Mouse (Mus musculus): ENCODE results near the gene Nhlrc2. TPM values are rescaled to one million over a fixed set of nuclear protein-coding genes. Genes with fewer than 3 reads are reported as not detected.

Gene Nhlrc2
- total and polyA plus RNA-seq, 3 experiments: 22.4 to 37.6 (median 34.7) TPM

DNA sequence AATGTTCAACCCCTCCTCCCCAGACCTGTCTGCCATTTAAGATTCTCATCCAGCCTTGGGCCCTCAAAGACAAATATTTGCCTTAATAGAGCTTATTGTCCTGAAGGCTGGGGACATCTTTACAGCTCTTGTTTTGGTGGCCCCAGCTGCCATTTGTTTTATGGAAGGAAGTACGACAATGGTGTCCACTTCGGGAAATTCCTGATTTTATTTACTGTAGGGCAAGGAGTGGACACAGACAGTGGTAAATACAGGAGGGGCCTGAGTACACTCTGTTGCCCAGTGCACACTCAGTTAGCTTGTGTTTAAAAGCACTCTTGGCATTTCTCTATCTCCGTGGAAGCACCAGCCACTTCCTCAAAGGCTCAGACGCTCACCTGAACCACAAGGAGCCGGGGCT lies 66.1 kb downstream of the Nhlrc2 start:
- TF ChIP-seq CHD2 (IDR thresholded peaks at IDR 0.05; ENCODE audit: low read length) (no peak), ZMIZ1 (IDR thresholded peaks at IDR 0.05; ENCODE audit: low read depth, low read length) (no peak), ETS1 (IDR thresholded peaks at IDR 0.05; ENCODE audit: low read depth, low read length) (no peak), MEF2A (IDR thresholded peaks at IDR 0.05; ENCODE audit: extremely low read depth, insufficient replicate concordance, low read depth, low read length, poor library complexity, severe bottlenecking) (no peak), MAX (IDR thresholded peaks at IDR 0.05; ENCODE audit: low read length) (no peak), CHD1 (IDR thresholded peaks at IDR 0.05; ENCODE audit: low read depth, low read length) (no peak), TBP (IDR thresholded peaks at IDR 0.05; ENCODE audit: low read depth, low read length) (no peak), ELF1 (IDR thresholded peaks at IDR 0.05; ENCODE audit: low read depth, low read length) (no peak), JUND (IDR thresholded peaks at IDR 0.05; ENCODE audit: low read depth, low read length) (no peak), NRF1 (IDR thresholded peaks at IDR 0.05; ENCODE audit: insufficient read depth, low read depth, low read length, poor library complexity, severe bottlenecking) (no peak), POLR2AphosphoS2 (IDR thresholded peaks at IDR 0.05; ENCODE audit: low read length) (no peak)
- Histone ChIP-seq H3K9me3 (replicated peaks; ENCODE audit: insufficient read depth, low read length) (no peaks in the 10 kb centered on the region), H3K27ac (ENCODE audit: control insufficient read depth, low read depth, low read length) (no peak overlapping the region), H3K9ac (ENCODE audit: control insufficient read depth, low read depth, low read length, poor library complexity, severe bottlenecking) (no peak overlapping the region), H3K27me3 (ENCODE audit: control insufficient read depth in 1 of 2, insufficient read depth in 2 of 2, low read length in 2 of 2) (peaks cover 7 to 34% of the 10 kb centered on the region in 2 experiments), H3K79me2 (ENCODE audit: control insufficient read depth, insufficient read depth, low read length, poor library complexity) (no peaks in the 10 kb centered on the region), H3K4me3 (ENCODE audit: control insufficient read depth in 1 of 2, insufficient read depth in 1 of 2, low read depth in 2 of 2, low read length in 2 of 2) (no peak overlapping the region), H3K4me1 (ENCODE audit: control insufficient read depth in 1 of 2, insufficient read depth in 2 of 2, low read length in 2 of 2) (no peaks in the 10 kb centered on the region), H3K36me3 (ENCODE audit: control insufficient read depth in 1 of 2, insufficient read depth in 2 of 2, low read length in 2 of 2) (no peaks in the 10 kb centered on the region)
- DNase-seq (ENCODE audit: low read depth, low spot score): no peak

- H3K27ac ChIP-seq (ENCODE audit: control insufficient read depth, low read depth, low read length): no peak overlapping the region
- H3K36me3 ChIP-seq (ENCODE audit: control insufficient read depth in 1 of 2, insufficient read depth in 2 of 2, low read length in 2 of 2): no peaks in the 10 kb centered on the region
- no peak for DNase-seq (ENCODE audit: low read depth, low spot score)
- no peaks in the 10 kb centered on the region for H3K9me3 ChIP-seq (replicated peaks; ENCODE audit: insufficient read depth, low read length)
- H3K9ac ChIP-seq (ENCODE audit: control insufficient read depth, low read depth, low read length, poor library complexity, severe bottlenecking): no peak overlapping the region
- TF ChIP-seq HCFC1 (IDR thresholded peaks at IDR 0.05; ENCODE audit: low read depth, low read length): no peak
- TF ChIP-seq CHD2 (IDR thresholded peaks at IDR 0.05; ENCODE audit: low read length): no peak
- no peaks in the 10 kb centered on the region for H3K4me1 ChIP-seq (ENCODE audit: control insufficient read depth in 1 of 2, insufficient read depth in 2 of 2, low read length in 2 of 2)
- no peaks in the 10 kb centered on the region for H3K79me2 ChIP-seq (ENCODE audit: control insufficient read depth, insufficient read depth, low read length, poor library complexity)
- H3K27me3 ChIP-seq (ENCODE audit: control insufficient read depth in 1 of 2, insufficient read depth in 2 of 2, low read length in 2 of 2): peaks cover 20 to 32% of the 10 kb centered on the region in 2 experiments
- H3K4me3 ChIP-seq (ENCODE audit: control insufficient read depth in 1 of 2, insufficient read depth in 1 of 2, low read depth in 2 of 2, low read length in 2 of 2): no peak overlapping the region
These were observed 70.8 kb downstream of the Nhlrc2 start for GRCm38 (mm10) chr19:56618845-56619244.

DNA sequence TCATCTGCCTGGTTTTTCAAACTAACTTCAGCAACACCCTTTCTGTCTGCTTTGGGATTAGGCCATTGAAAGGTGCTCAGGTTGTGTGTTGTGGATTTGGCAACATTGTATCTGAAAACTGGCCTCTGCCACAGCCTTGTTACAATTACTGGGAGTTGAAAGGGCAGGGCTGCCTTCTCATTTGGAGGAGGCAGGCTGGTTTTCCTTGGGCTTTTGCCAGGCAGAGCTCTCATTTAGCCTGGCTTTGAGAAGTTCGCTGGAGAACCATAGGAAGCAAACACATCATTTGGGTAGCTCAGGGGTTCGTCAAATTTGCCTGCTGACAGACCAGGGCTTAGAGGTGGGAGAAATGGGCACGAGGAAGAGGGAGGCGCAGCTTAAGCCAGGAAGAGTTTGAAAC lies 71.5 kb downstream of the Nhlrc2 start:
- Histone ChIP-seq H3K9me3 (replicated peaks; ENCODE audit: insufficient read depth, low read length) (no peaks in the 10 kb centered on the region), H3K4me1 (ENCODE audit: control insufficient read depth in 1 of 2, insufficient read depth in 2 of 2, low read length in 2 of 2) (no peaks in the 10 kb centered on the region), H3K27ac (ENCODE audit: control insufficient read depth, low read depth, low read length) (no peak overlapping the region), H3K27me3 (ENCODE audit: control insufficient read depth in 1 of 2, insufficient read depth in 2 of 2, low read length in 2 of 2) (peaks cover 20 to 29% of the 10 kb centered on the region in 2 experiments), H3K36me3 (ENCODE audit: control insufficient read depth in 1 of 2, insufficient read depth in 2 of 2, low read length in 2 of 2) (no peaks in the 10 kb centered on the region), H3K79me2 (ENCODE audit: control insufficient read depth, insufficient read depth, low read length, poor library complexity) (no peaks in the 10 kb centered on the region), H3K9ac (ENCODE audit: control insufficient read depth, low read depth, low read length, poor library complexity, severe bottlenecking) (no peak overlapping the region), H3K4me3 (ENCODE audit: control insufficient read depth in 1 of 2, insufficient read depth in 1 of 2, low read depth in 2 of 2, low read length in 2 of 2) (no peak overlapping the region)
- no peak for TF ChIP-seq ELF1 (IDR thresholded peaks at IDR 0.05; ENCODE audit: low read depth, low read length)
- TF ChIP-seq E2F4 (IDR thresholded peaks at IDR 0.05; ENCODE audit: borderline replicate concordance, low read depth, low read length): no peak
- no peak for DNase-seq (ENCODE audit: low read depth, low spot score)
